Mouse (Mus musculus): ENCODE measurements around the gene Ctu2.

GRCm38 (mm10) chr8:122459990-122460389 is 16.0 kb upstream of the Ctu2 start:
- TF ChIP-seq GATA1 (IDR thresholded peaks at IDR 0.05; ENCODE audit: borderline replicate concordance, low read length) (no peak), FLI1 (IDR thresholded peaks at IDR 0.05; ENCODE audit: low read length) (no peak)

Measured in megakaryocyte, embryonic 14.5 days (primary cell).